Mouse (Mus musculus) liver, embryonic 11.5 days (tissue): Measurements from ENCODE around the gene Colca2. TPM values are rescaled to one million over a fixed set of nuclear protein-coding genes. Genes with fewer than 3 reads are reported as not detected.

ENCODE experiments used
- ATAC-seq: fragments of 200-750 bp; cut with Nextera tagmentation; replicated peaks from 2 replicates; pipeline ENCODE4 v1.8.0; 2017; ENCODE audit warnings: moderate number of reproducible peaks, mild to moderate bottlenecking, moderate TSS enrichment, moderate library complexity; ENCODE audit not compliant: low FRiP score
- DNase-seq: peaks from one replicate; pipeline ENCODE4 v3.0.0-alpha.2; 2017; ENCODE audit warnings: low spot score
- H3K27ac ChIP-seq: fragments of 300-500 bp; sonication (generic); 2 replicates; pipeline ENCODE4 v1.5.1; 2014; ENCODE audit warnings: mild to moderate bottlenecking, low read depth, low read length, control low read depth
- H3K27me3 ChIP-seq: fragments of 300-500 bp; sonication (generic); replicated peaks from 2 replicates; pipeline ENCODE4 v1.6.1; 2014; ENCODE audit warnings: low read length, mixed read lengths; ENCODE audit not compliant: control insufficient read depth, insufficient read depth
- H3K36me3 ChIP-seq: fragments of 300-500 bp; sonication (generic); 2 replicates; pipeline ENCODE4 v1.6.1; 2014; ENCODE audit warnings: mild to moderate bottlenecking, low read length, moderate library complexity, mixed read lengths; ENCODE audit not compliant: control insufficient read depth, insufficient read depth
- H3K4me1 ChIP-seq: fragments of 300-500 bp; sonication (generic); replicated peaks from 2 replicates; pipeline ENCODE4 v1.6.1; 2014; ENCODE audit warnings: low read length, mixed read lengths; ENCODE audit not compliant: control insufficient read depth, insufficient read depth
- H3K4me2 ChIP-seq: fragments of 300-500 bp; sonication (generic); 2 replicates; pipeline ENCODE4 v1.6.1; 2014; ENCODE audit warnings: mild to moderate bottlenecking, control low read depth, moderate library complexity
- H3K4me3 ChIP-seq: fragments of 300-500 bp; sonication (generic); 2 replicates; pipeline ENCODE4 v1.5.1; 2014; ENCODE audit warnings: low read depth, low read length, control low read depth
- H3K9ac ChIP-seq: fragments of 300-500 bp; sonication (generic); 2 replicates; pipeline ENCODE4 v1.6.1; 2014; ENCODE audit warnings: low read depth, low read length, control low read depth
- H3K9me3 ChIP-seq: fragments of 300-500 bp; sonication (generic); 2 replicates; pipeline ENCODE4 v1.6.1; 2016; ENCODE audit warnings: low read length, inconsistent platforms, mixed read lengths; ENCODE audit not compliant: control insufficient read depth
- WGBS: fragments of 180-500 bp; shearing (Covaris S2); extraction: QIAGEN DNeasy Blood & Tissue Kit; methylation state at CpG from one replicate; pipeline ENCODE4 v1.1.7; 2014; 5-methylcytosine and 5-hydroxymethylcytosine counted together
- polyA plus RNA-seq: library from polyadenylated mRNA; unstranded; fragments of >200 nt; fragmentation: Nextera tagmentation; extraction: Ambion mirVana; gene quantifications from 2 replicates; pipeline ENCODE4 v1.2.1, GENCODE M21; 2014

Gene Colca2
- polyA plus RNA-seq, result 0.52 and 0.70 TPM in 2 replicates

DNA sequence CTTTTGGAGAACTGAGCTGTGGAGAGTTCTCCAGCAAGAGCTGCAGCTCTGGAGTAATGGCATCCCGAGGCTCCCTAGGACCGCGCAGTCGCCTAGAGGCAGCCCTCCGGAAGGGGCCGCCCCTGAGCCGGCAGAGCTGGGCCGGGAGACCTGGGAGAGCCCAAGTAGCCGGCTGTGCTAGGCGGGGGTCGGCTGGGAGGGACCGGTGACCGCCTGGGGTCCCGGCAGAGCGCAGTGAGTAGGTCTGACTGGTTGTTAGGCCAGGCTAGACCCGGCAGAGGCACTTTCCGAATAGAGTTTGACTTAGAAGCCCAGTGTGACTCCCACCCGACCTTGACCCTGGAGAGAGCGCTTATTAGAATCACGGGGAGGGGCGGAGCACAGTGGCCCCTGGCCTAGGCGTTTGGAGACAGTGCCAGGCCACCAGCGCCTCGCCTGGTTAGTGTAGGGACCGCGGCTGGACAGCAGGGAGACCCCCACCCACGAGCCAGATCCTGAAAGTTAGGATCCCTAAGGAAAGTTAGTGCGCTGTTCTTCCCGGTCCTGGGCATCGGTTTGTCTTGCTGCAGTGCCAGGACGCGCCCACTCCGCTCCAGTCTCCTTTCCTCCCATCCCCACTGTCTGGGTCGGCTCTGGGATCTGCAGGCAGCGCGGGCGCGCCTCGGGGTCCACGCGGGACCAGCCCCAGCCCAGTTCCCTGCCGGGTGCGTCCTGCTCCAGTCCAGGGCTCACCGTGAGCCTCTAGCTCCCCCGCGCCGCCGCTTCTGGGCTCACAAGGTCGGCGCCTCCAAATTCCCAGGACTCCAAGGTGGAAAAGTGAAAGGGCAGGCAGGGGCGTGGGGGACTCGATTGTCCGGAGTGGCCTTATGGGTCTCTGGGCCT is at the start of gene Colca2:
Gene Colca2, minus strand, starts transcription at position 70 of the 882 bp plus-strand sequence.
- peak; percentile 84 for ATAC-seq

GRCm38 (mm10) chr9:51327555-51327903 is 49.2 kb upstream of the Colca2 start:
- DNase-seq, result no peak
- no peak for ATAC-seq
- H3K9ac ChIP-seq, result no peak overlapping the region
- WGBS, result 77% methylated on average over 5 of the region's 5 CpGs
- no peaks in the 10 kb centered on the region for H3K36me3 ChIP-seq
- no peaks in the 10 kb centered on the region for H3K27me3 ChIP-seq
- no peaks in the 10 kb centered on the region for H3K4me1 ChIP-seq
- H3K4me3 ChIP-seq, result no peak overlapping the region
- H3K9me3 ChIP-seq, result no peaks in the 10 kb centered on the region
- no peak overlapping the region for H3K27ac ChIP-seq
- H3K4me2 ChIP-seq, result no peak overlapping the region

More for the DNA sequence above, at the start of gene Colca2:
- H3K27ac ChIP-seq, result no peak within 1 kb of the TSS
- peak within 1 kb of the TSS; percentile 77 for H3K4me2 ChIP-seq
- peak within 1 kb of the TSS; percentile 53 for H3K4me3 ChIP-seq
- H3K4me1 ChIP-seq, result peaks cover 5% of the 10 kb centered on the region; the same call in 1 of the 2 replicates
- H3K27me3 ChIP-seq, result peaks cover 21% of the 10 kb centered on the region
- no peaks in the 10 kb centered on the region for H3K9me3 ChIP-seq
- DNase-seq, result peak; percentile 76
- no peaks in the 10 kb centered on the region for H3K36me3 ChIP-seq
- WGBS, result under 1% methylated on average over 53 of the region's 53 CpGs
- H3K9ac ChIP-seq, result peak within 1 kb of the TSS; percentile 31

GRCm38 (mm10) chr9:51326619-51327554 is 48.5 kb upstream of the Colca2 start:
- H3K27ac ChIP-seq, result no peak overlapping the region
- no peaks in the 10 kb centered on the region for H3K9me3 ChIP-seq
- DNase-seq (no peak), ATAC-seq (no peak)
- no peaks in the 10 kb centered on the region for H3K4me1 ChIP-seq
- 81% methylated on average over 11 of the region's 11 CpGs for WGBS
- no peak overlapping the region for H3K9ac ChIP-seq
- no peak overlapping the region for H3K4me3 ChIP-seq
- no peaks in the 10 kb centered on the region for H3K36me3 ChIP-seq
- H3K4me2 ChIP-seq, result no peak overlapping the region
- H3K27me3 ChIP-seq, result no peaks in the 10 kb centered on the region

- no peaks in the 10 kb centered on the region for H3K36me3 ChIP-seq
- no peaks in the 10 kb centered on the region for H3K4me1 ChIP-seq
- H3K27ac ChIP-seq, result no peak overlapping the region
- DNase-seq (no peak), ATAC-seq (no peak)
- H3K4me2 ChIP-seq, result no peak overlapping the region
- H3K4me3 ChIP-seq, result no peak overlapping the region
- no peaks in the 10 kb centered on the region for H3K9me3 ChIP-seq
- H3K9ac ChIP-seq, result no peak overlapping the region
- no peaks in the 10 kb centered on the region for H3K27me3 ChIP-seq
- 64% methylated on average over 7 of the region's 7 CpGs for WGBS
Observed at GRCm38 (mm10) chr9:51324406-51325065, 46.2 kb upstream of the Colca2 start.

DNA sequence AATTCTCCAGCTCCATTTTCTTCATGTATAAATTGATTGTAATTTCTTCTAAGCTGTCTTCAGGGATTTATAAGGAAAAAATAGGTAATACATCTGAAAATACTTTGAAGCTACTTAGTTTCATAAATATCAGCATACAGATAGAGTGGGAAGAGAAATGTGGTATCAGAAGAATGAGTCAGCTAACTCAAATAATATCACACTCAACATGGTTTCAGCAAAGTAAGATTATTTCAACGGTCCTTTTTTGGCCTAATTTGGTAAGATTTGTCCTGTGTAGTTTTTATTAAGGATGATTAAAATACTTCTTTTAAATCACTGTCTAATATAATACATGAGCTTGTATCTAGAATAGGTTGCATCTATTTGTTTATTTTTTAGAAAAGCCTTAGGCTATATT is 41.7 kb upstream of the Colca2 start:
- ATAC-seq, result no peak
- H3K27me3 ChIP-seq, result no peaks in the 10 kb centered on the region
- H3K4me1 ChIP-seq, result peaks cover 5% of the 10 kb centered on the region
- H3K9ac ChIP-seq, result no peak overlapping the region
- no peaks in the 10 kb centered on the region for H3K36me3 ChIP-seq
- no peak overlapping the region for H3K27ac ChIP-seq
- 71% methylated on average over 1 of the region's 1 CpGs for WGBS
- H3K4me3 ChIP-seq, result no peak overlapping the region
- no peak for DNase-seq
- H3K4me2 ChIP-seq, result no peak overlapping the region
- no peaks in the 10 kb centered on the region for H3K9me3 ChIP-seq

DNA sequence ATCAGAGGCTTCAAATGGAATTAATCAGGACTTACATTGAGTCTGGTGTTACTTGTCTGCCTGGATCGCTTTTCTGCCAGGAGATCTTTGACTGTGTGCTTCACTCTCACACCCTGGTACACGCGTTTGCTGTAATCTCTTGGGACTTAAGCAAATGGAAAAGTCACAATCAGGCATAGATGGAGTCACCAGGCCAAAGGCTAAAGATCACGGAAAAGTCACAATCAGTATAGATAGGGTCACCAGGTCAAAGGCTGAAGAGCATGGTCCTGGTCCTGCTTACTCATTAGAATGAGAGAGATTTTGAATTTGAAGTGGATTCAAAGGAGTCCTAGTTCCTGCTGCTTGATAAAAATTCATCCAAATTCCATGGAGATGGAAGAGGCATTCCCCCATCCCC is 39.9 kb upstream of the Colca2 start:
- no peaks in the 10 kb centered on the region for H3K36me3 ChIP-seq
- H3K27me3 ChIP-seq, result no peaks in the 10 kb centered on the region
- peaks cover 5% of the 10 kb centered on the region for H3K4me1 ChIP-seq
- no peak overlapping the region for H3K4me2 ChIP-seq
- H3K4me3 ChIP-seq, result no peak overlapping the region
- WGBS, result 69% methylated on average over 4 of the region's 4 CpGs
- H3K9me3 ChIP-seq, result no peaks in the 10 kb centered on the region
- no peak for DNase-seq
- H3K9ac ChIP-seq, result no peak overlapping the region
- no peak overlapping the region for H3K27ac ChIP-seq
- ATAC-seq, result no peak

DNA sequence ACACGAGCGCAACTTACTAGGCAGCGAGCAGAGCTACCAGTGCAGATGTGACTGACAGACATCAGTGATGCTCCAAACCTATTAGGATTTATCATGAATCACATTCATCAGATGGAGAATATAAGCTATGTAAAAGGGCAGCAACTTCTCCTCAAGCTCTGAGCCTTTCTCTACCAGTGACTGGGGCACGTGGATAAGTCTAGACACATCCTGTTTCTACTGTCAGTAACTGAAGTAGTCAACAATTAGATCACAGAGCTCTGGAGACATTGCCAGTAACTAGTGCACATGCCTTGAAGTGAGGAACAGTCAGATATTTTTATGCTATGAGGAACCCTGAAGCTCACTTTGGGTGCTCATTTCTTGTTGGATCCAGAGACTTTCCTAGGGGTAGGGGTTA is 39.0 kb upstream of the Colca2 start:
- WGBS, result 82% methylated on average over 4 of the region's 4 CpGs
- H3K36me3 ChIP-seq, result no peaks in the 10 kb centered on the region
- DNase-seq (no peak), ATAC-seq (no peak)
- peaks cover 5% of the 10 kb centered on the region for H3K4me1 ChIP-seq
- H3K9ac ChIP-seq, result no peak overlapping the region
- no peak overlapping the region for H3K4me3 ChIP-seq
- H3K4me2 ChIP-seq, result no peak overlapping the region
- H3K27me3 ChIP-seq, result no peaks in the 10 kb centered on the region
- no peak overlapping the region for H3K27ac ChIP-seq
- H3K9me3 ChIP-seq, result no peaks in the 10 kb centered on the region

- H3K9me3 ChIP-seq, result no peaks in the 10 kb centered on the region
- H3K27me3 ChIP-seq, result no peaks in the 10 kb centered on the region
- H3K4me2 ChIP-seq, result peak overlapping the region; percentile 37
- H3K27ac ChIP-seq, result no peak overlapping the region
- H3K4me1 ChIP-seq, result peaks cover 5% of the 10 kb centered on the region
- H3K9ac ChIP-seq, result no peak overlapping the region
- no peaks in the 10 kb centered on the region for H3K36me3 ChIP-seq
- DNase-seq (no peak), ATAC-seq (peak; percentile 85)
- 34% methylated on average over 6 of the region's 6 CpGs for WGBS
- no peak overlapping the region for H3K4me3 ChIP-seq
Observed at GRCm38 (mm10) chr9:51315402-51316063, 37.2 kb upstream of the Colca2 start.
